Mouse (Mus musculus): ENCODE data around the gene D5Ertd579e.

D5Ertd579e gene

DNA sequence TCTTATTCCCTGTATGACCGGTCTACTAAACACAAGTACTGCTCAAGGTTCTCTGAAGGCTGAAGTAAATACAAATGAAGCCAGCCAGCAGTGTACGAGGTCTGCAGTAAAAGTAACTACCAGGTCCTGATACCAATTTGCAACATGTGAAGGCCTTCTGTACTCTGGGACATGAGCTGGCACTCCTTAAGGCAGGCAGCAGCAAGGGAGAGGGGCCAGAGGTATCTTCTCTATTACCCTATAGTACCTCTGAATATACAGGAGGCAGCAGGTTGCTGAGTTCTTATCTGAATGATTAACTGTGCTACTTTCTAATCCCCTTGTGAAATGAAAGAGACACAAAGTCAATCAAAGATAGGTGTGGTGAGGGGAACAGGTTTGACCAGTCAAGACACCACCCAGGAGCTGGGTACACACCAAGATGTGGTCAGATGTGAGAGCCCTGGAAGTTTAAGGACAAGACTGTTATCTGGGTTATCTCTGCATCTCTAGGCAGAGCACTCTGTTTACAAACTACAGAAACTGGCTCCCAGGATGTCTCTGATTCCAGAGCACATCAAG is 86.8 kb downstream of the D5Ertd579e start:
- DNase-seq (ENCODE audit: low read depth, low spot score) = no peak

DNA sequence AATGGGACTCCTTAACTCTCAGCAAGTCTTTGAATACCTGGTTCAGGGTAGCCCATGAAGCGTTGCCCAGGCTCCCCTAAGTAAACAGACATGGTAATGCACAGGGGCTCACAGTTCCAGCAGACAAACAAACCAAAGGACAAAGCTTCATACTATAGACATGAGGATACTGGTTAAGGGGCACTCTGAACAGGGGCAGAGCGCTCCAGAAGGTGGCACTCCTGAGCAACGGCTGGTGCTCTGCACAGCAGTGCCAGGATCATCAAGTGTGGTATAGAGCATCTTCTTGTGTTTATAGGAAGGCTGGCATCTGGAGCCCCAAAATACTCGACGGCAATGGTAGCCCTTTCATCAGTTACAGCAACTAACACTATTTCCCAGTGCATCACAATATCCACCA is 92.8 kb downstream of the D5Ertd579e start:
- DNase-seq (ENCODE audit: low read depth, low spot score) = no peak

DNA sequence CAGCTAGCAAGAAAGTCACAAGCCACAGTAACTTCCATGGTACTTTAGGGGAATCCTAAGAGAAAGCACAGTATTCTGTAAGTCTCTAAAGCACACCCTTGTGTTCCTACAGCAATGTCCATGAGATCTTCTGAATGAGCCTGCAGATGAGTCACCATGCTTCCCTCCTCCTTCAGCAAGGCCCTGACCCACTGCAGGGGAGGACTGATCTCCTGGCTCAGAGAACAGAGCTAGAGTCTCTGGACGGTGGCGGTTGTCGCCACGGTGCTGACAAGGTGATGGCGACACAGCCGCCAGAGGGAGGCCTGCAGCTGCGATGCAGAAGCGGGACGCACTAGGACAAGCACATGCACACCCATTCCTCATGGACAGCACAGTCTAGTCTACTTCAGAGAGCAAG is 93.8 kb downstream of the D5Ertd579e start:
- DNase-seq (ENCODE audit: low read depth, low spot score) = no peak

DNA sequence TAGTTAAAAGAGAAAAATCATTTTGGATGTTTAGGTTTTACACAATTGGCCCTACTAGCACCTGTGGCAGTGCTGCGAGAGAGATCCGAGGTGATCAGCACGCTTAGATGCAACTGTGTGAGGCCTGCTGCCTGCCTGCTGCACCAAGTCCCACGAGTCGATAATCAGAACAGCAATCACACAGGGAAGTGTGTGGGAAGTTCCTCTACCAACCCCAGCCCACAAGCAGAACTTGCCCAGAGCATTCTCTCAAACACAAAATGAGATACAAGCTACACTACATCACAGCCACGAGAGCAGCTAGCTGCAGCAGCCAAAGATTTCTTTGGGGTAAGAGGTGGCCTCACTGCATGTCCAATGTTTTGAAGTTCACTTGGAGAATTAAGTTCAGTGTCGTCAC is 94.3 kb downstream of the D5Ertd579e start:
- DNase-seq (ENCODE audit: low read depth, low spot score) = no peak

DNA sequence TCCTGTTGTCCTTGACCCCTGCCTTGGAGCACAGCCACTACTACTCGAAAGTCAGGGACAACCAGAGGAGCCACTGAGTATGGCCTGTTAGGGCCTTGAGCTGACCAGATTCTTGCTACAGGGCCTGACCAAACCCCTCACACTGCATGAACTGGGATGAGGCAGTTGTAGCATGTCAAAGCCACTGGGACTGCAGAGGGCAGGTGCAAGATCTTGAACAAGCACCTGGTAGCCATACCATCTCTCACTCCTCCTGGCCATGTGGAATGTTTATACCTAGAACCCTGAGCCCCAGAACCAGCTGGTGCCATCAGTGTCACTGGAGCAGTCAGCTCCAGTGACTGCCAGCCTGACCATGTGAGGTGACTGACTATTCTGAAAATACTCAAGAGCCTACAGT is 96.9 kb downstream of the D5Ertd579e start:
- DNase-seq (ENCODE audit: low read depth, low spot score) = no peak

DNA sequence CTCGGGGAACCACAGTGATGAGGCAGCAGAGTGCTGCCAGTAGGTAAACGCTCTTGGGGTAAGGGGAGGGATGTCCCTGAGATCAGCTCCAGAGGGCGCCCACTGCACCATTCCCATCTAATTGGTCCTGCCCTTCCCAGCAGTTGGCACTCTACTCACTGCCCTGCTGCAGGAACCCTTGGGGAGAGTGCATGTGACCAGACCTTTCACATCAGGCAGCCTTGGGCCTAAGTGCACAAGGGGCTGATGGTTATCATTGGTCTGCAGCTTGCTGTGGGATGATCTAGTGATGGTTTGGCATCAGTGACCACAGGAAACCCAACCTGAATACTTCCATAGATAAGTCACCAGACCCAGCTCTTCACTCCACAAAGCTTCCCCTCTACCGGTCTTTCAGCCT is 98.2 kb downstream of the D5Ertd579e start:
- DNase-seq (ENCODE audit: low read depth, low spot score) = no peak

DNA sequence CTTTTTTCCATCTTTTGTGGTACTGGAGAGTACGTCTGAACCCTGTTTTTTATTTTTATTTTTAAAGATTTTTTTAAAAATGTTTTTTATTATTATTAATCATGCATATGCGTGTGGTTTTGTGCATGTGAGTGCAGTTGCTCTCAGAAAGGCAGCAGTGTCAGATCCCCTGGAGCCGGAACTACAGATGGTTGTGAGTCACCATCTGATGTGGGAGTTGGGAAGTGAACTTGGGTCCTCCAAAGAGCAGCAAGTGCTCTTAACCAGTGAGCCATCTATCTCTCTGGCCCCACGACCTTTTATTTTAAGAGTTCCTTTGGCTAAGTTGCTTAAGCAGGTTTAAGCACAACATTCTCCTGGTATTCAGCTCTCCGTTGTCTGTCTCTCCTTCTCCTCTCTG is 99.6 kb downstream of the D5Ertd579e start:
- DNase-seq (ENCODE audit: low read depth, low spot score) = no peak

DNA sequence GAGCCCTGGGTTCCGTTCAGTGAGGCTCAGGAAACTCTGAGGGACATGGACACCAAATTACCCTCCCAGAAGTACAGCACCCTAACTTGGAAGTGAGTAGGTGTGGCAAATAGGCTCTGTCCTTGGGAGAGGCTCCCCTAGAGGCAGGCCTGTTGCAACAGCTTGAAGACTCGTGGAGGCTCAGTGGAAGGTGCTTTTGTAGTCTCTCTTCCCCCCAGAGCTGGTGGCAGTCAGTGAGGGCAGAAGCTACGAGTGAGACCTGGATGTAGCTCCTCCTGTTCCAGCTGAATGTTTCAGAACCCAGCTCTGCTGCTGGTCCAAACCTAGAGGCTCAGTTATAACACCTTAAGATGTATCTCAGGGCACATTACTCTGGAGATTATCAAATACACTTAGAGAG is 100.7 kb downstream of the D5Ertd579e start:
- peak; percentile 24 for DNase-seq (ENCODE audit: low read depth, low spot score)

DNA sequence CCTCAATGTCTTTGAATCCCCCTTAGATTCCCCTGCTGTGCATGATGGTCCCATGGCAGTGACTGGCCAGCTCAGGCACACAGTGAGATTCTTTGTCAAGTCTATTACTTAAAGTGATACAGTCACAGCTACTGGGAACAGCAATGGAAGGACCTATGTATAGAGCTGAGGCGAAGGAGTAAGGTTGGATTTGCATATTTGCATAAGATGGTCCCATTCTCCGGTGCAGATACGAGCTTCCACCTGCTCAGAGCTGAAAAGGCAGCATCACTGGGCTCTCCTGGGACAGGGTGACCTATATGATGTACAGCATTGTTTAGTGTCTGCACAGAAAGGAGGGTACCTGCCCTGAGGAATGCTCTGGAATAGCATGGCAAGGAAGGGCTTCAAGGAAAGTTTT is 101.5 kb downstream of the D5Ertd579e start:
- no peak for DNase-seq (ENCODE audit: low read depth, low spot score)

DNA sequence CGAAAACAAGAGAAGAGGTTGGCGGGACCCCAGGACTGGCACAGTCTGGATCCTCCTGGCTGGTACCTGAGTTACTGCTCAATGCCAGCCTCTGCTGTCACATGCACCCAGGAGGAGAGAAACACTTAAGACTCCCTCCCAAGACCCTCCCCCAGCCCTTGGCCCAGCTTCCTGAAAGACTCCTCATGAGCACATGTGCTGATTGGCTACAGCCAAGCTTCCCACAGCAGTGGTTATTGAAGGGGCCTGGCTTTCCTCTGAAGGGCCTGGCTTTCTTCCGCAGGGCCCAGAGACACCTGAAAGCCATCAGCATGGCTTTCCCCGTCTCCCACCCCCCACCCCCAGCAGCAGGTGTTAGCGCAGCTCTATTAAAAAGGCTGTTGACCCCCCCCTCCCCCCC is 102.6 kb downstream of the D5Ertd579e start, which contains the start of gene Tbc1d14:
Gene Tbc1d14 (minus strand): TSS at position 101 of the 400 bp plus-strand sequence.
- DNase-seq (ENCODE audit: low read depth, low spot score) = peak; percentile 48

- peak; percentile 34 for DNase-seq (ENCODE audit: low read depth, low spot score)
These were observed 105.3 kb downstream of the D5Ertd579e start for GRCm38 (mm10) chr5:36590499-36590920.

DNA sequence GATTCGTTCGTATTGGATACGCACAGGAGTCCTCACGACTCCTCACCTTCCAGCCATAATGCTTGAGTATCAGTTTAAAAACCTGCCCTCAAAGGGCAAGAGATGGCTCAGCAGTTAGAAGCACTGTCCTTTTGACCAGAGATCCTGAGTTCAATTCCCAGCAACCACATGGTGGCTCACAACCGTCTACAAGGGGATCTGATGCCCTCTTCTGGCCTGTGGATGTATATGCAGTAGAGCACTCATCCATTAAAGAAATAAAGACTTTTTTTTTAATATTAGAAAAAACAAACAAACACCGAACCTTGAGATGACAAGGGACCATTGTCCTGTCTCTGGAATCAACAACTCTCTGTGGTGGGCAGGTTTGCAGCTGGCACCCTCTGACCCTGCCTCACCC is 111.5 kb downstream of the D5Ertd579e start:
- peak; percentile 68 for DNase-seq (ENCODE audit: low read depth, low spot score)

DNA sequence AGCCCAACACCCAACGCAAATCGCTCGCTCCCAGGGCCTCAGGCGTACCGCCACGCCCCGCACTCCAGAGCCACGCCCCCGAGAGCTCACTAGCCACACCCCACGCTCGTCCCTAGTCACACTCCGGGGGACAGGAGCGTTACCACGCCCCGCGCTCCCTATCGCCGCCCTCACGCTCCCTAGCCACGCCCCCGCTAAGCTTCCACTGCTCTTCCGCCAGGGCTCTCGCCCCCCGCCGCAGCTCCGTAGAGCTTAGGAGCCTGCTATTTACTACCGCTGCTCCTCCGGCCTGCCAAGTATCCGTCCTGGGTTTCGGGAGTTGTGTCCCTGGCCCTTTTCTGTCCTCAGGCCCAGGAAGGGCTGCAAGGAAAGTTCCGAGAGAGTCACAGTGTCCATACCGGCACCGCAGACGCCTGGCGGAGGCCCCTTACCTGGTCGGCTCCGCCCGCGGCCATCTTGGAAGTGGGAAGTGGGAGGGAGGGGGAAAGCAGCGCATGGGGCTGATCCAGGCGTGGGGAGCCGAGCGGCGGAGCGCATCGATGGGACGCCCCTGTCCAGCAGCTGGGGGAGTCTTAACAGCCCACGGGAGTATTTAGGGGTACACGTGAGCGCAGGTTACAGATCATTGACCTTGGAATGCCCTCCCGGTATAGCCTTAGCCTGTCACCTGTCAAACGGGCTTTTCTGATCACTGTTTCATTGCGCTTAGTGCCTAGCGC is 113.7 kb downstream of the D5Ertd579e start:
- DNase-seq (ENCODE audit: low read depth, low spot score) = peak; percentile 100

DNA sequence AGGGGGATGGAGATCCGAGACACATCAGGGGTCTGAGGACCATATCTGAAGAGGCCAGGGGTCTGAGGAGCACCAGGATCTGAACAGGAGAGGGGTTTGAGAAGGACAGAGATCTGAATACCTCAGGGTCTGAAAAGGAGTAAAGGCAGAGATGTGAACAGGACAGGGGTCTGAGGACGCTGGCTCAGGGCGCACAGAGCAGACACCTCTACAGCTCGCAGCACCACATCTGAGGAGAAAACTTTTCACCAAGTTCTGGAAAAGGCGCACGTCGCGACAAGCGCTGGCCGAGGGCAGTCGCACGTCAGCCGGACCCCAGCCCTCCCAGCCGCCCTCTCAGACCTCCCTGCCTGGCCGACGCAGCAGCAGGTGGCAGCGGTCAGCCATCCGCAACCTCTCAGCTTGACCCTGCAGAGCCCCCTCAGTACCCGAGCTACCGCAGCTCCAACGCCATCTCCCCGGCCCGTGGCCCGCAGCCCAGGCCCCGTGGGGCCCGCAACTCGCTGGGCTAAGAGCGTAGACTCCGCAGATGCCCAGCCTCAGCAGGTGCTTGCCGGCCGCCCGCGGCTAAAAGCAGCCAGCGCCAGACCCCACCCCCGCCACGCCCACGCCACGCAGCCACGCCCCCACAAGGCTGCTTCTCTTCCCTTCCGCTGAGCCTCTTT is 114.4 kb downstream of the D5Ertd579e start:
- no peak for DNase-seq (ENCODE audit: low read depth, low spot score)

- no peak for DNase-seq (ENCODE audit: low read depth, low spot score)
These were observed 115.9 kb downstream of the D5Ertd579e start for GRCm38 (mm10) chr5:36579967-36580366.

DNA sequence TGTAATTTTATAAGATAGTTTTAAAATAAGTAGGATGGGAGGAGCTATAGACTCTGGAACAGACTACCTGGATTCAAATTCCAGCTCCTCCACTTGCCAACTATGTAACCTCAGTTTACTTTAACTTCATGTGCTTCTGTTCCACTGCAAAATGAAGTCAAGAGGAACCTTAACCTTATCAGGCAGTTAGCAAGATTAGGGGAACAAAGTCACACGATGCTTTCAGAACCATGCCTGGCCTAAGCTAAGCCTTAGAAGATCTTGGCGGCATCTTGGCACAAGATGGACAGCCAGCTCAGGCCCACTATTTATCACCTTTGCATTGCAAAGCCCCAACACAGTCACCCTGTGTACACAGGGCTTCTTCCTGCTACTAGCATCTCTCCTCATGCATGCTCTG is 116.8 kb downstream of the D5Ertd579e start:
- no peak for DNase-seq (ENCODE audit: low read depth, low spot score)

DNA sequence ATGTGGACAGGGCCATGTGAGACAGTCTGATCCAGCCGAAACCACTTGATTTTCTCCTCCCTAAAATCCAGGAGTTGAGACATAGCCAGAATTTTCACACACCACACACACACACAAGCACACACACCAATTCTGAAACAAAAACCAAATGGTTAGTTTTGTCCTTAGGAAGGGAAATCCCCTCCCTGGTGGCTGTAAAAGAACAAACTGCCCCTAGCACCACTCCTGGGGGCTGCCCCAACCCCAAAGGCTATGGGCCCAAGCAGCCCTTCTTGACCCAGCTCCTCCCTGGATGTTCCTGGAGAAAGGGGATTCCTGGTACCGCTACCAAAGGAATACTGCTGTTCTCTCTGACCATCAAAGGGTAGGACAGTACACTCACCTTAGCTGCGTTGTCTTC is 119.4 kb downstream of the D5Ertd579e start:
- DNase-seq (ENCODE audit: low read depth, low spot score) = no peak

DNA sequence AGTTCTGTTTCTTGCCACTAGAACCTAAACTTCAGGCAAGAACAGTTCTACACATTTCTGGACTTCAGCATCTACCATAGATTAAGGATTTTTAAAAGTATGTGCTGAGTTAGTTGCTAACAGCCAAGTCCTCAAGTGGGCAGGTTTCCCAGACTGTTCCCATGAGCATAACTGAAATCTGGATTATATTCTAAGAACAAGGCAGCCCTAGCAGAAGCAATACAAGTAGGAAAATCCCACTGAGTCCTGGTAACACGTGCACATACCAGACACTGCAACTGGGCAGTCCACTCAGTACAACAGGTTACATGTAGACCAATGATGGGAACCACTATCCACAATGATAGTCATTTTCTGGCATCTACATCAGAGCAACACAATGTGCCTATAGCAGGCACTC is 120.1 kb downstream of the D5Ertd579e start:
- DNase-seq (ENCODE audit: low read depth, low spot score) = no peak

DNA sequence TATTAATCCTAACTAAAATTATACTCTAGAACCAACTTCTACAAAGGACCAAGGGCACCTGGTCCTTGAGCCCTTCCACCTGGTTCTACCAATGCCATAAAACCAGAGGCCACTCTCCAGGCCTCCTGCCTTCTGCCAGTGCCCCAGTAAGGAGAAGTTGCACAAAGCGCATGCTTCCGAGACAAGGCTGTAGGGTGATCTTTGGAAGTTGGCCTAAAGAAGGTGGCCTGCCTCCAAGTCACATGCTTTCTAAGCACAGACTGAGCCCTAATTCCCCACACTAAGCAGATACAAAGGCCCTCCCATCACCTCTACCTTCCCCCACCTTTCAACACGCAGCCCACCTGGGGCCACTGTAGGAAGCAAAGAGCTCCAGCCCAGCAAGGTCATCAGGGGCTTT is 120.6 kb downstream of the D5Ertd579e start:
- no peak for DNase-seq (ENCODE audit: low read depth, low spot score)

- DNase-seq (ENCODE audit: low read depth, low spot score) = peak; percentile 75
These were observed 121.5 kb downstream of the D5Ertd579e start for GRCm38 (mm10) chr5:36574147-36574870.

- DNase-seq (ENCODE audit: low read depth, low spot score) = no peak
These were observed 122.5 kb downstream of the D5Ertd579e start for GRCm38 (mm10) chr5:36573354-36573753.

GRCm38 (mm10) chr5:36571371-36571770 is 124.5 kb downstream of the D5Ertd579e start:
- DNase-seq (ENCODE audit: low read depth, low spot score) = no peak
